Mouse (Mus musculus): ENCODE results near the gene Gse1. TPM values are rescaled to one million over a fixed set of nuclear protein-coding genes. Genes with fewer than 3 reads are reported as not detected.

The Gse1 gene
- polyA plus RNA-seq, 1 experiment: 27.5 TPM

DNA sequence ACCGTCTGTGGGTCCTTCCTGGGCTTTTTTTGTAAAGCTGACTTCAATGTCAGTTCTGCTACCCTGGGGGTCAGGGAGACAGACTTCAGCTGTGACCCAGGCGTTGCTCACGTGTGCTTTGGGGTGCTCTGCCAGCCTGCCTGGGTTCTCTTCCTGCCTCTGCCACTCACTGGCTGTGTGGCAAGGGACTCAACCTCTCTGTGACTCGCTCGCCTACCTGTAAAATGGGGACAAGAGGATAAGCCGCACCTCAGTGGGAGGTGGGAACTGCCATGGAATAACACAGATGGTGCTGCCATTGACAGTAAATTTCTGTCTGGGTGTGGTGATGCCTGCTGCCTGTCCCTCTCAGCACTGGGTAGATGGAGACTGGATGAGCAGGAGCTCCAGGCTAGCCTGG is 287.4 kb downstream of the Gse1 start:
- DNase-seq (ENCODE audit: low spot score): no peak

DNA sequence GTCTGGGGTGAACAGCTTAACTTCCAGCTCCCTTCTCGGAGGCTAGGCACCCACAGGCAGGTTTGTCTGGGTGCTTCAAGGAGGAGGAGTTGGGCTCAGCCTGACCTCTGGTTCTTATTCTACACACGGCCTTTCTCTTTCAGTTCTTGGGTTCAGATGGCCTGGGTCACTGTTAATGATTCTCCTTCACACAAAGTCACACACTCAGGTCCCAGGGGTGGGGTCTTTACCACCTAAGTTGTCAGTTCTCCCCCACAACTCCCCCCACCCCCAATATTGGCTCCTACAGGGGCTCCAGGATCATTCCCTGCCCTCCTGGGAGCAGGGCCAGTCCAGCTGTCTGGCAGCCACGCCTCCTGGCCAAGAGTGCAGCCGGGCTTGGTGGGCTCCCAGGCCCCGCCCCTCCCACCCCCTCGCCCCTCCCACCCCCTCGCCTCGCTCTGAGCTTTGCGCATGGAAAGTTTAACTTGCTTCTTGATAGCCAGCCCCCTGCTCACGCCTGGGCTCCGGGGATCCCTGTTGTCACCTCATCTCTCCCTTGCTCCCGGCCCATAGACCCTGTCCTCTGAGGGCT is 288.0 kb downstream of the Gse1 start:
- no peak for DNase-seq (ENCODE audit: low spot score)

DNA sequence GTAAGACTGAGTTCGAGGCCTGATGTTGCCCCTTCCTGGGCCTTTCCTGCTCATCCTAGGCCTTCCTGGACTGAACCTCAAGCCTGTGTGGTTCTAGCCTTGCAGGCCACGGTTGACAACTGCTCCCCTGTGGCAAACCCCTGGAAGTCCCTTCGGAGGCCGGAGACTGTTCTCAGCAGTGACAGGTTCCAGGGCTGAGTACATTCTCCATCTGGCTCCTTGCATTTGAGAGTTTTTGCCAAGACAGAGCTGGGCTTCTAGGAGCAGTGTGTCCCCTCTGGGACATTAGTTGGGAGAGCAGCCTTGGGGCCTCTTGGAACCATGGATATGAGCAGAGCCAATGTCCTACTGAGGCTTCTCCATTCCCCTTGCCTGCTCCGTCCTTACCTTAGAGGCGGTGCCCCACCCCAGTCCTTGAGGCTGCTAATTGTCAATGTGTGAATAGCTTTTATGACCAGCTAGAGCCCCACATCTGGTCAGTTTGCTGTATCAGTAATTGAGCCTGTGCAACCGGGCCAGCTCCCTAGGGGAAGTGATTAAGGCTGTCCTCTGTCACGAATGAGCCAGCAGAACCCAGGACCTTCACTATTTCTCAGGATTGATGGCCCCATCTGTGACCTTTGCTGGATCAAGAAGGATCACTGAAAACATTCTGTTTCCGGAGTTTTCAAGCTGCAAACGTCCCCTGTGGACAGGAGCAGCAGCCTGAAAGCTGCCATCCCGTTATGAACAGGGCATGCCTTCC is 289.6 kb downstream of the Gse1 start:
- DNase-seq (ENCODE audit: low spot score): no peak

DNA sequence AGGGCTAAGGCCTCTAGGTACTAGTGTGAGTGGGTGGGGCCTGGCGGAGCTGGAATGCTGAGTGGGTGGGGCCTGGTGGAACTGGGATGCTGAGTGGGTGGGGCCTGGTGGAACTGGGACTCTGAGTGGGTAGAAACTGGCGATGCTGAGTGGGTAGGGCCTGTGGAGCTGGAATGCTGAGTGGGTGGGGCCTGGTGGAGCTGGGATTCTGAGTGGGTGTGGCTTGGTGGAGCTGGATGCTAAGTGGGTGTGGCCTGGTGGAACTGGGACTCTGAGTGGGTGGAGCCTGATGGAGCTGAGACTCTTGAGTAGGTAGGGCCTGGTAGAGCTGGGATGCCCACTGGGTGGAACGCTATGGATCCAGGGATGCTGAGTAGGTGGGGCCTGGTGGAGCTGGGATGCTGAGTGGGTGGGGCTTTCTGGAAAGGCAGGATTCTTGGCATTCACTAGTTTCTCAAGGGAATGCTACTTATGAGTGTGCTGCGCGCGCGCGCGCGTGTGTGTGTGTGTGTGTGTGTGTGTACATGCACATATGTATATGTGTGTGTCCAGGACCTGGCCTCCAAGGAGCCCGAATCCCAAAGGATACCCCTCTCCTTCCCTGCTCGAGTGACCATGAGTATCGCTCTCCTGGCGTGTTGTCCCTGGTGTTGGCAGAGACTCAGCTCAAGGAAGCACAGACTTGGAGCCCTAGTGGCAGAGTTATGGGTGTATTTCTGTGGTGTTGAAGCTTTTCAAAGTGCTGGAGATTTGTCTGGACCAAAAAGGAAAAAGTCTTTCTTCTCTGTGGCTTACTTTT is 290.7 kb downstream of the Gse1 start:
- no peak for DNase-seq (ENCODE audit: low spot score)

DNA sequence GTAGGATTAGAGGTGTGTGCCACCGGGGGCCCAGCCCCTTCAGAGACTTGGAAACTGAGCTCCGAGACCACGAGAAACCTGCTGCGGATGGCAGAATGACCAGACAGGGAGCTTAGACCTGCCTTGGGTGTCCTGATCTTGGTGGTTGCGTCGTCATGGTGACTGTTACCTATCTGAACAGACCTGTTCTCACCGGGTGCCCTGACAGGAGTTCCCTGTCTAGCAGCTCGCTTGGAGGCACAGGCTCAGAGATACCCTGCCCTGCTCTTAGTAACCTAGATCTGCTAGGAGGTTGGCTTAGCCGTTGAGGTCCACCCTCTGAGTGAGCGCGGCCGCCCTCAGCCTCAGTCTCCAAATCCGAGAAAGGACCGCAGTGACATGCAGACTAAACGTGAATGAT is 292.0 kb downstream of the Gse1 start:
- no peak for DNase-seq (ENCODE audit: low spot score)

DNA sequence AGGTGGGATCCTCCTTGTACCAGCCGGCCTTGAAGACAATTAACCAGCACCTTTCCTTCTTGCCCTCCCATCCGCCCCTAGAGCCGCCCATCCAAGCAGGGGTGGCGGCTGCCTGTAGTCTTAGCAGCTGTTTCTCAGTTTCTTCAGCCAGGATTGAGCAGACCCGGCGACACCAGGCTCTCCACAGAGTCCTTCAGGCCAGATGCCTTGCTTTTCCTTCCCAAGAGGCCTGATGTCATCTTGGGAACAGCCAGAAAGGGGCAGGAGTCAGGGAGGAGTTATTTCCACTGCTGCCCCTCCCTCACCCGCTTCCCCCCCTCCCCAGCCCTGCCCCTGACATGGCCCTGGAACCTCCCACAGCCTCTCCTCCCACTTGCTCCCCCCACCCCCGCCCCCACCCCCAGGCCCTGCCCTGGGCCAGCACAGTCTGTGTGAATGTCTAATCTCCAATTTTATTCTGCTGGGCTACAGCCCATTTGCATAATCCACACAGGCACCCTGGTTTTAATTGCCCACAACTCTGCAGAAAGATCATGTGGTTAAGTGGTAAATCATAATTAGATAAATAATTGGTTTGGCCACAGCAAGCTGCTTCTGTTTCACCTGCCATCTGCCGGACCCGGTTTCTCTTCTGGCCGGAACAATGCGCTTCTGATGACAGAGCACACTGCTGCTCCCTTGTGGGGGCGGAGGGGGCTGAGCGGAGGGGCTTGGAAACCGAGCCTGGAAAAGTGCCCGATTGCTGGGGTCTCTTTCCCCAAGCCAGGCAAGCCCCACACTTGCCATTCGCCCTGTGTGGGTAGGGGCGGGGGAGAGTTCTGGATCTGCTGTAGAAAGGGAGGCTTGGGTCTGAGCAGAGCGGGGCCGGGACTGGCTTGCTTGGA is 292.7 kb downstream of the Gse1 start:
- no peak for DNase-seq (ENCODE audit: low spot score)

DNA sequence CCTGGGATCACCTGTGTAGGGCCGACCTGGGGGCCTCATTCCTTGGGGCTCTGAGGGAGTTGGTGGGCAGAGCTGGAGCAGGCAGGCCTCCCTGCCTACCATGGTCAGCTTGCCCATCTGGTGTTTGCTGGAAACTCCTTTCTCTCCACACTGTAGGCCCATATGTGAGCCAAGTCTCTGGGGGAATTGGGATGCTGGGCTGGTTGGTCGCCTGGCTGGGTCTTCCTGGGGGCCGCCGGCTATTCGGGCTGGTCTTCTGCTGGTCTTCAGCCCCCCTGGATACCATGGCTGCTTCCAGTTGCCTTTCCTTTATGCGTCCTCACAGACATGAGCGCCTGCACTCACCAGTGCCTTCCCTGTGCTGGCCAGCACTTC is 293.3 kb downstream of the Gse1 start:
- no peak for DNase-seq (ENCODE audit: low spot score)

DNA sequence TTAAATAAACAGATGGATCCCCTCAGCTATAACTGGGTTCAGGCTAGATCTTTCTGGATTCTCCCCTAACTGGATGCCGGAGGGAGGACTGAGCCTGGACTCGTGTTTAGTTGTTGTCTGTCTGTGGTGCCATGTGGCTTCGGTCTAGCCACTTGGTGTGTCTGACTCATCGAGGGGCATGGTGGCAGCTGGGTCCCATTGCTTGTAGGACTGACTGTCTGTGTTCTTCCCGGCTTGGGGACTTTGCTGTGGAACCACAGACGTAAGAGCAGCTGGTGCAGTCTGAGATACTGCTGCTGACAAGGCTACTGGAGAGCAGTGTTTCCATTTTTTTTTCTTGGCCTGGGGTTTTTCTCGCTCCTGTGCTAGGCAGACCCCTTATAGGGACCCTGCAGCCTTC is 295.4 kb downstream of the Gse1 start:
- DNase-seq (ENCODE audit: low spot score): no peak

DNA sequence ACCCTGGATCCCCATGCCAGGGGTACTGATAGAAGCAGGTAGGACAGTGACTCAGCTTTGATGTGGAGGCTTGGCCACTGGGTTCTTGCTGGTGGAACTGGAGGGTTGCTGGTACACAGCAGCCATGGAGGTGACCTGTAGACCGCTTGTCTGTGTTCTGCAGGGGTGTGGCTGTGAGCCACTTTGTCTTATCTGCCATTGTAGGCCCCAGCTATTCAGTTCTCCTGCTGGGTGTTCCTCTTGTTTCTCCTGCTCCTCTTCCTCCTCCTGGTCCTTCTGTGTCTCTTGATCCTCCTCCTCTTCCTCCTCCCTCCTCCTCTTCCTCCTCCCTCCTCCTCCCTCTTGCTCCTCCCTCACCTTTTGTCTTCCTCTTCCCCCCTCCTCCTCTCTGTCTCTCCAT is 296.9 kb downstream of the Gse1 start:
- DNase-seq (ENCODE audit: low spot score): no peak

DNA sequence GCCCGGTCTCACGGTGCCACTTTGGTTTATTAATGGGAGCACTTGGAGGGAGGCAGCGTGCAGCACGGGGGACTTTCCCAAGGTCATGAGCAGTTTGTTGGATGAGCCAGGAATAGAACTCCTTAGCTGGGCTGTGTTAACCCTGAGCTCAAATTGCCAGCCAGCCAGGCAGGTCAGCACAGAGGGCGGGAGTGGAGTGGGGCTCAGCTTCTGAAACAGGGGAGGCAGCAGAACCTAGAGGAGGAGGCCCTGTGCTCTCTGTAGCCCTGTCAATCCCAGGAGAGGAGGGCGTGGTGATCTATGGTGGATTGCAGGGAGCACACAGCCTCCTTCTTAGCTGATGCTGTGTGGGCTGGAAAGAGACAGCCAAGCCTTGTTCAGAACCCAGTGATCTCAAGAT is 297.6 kb downstream of the Gse1 start:
- DNase-seq (ENCODE audit: low spot score): no peak

DNA sequence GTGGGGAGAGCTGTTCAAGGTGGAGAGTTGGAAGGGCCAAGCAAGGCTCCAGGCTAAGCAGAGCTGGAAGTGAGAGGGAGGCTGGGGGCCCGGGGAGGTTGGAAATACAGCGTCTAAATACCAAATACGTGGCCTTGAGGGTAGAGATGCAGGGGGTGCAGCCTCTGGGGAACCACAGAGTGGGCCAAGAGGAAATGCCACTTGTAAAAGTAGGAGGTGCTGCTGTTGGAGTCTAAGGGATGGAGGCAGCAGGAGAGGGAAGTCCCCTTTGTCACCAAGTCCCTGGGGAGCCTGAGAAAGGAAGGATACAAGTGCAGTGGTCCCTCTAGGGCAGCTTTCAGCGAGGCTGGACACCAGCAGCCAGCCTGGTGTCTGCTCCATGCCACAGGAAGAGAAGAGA is 298.3 kb downstream of the Gse1 start:
- DNase-seq (ENCODE audit: low spot score): no peak

DNA sequence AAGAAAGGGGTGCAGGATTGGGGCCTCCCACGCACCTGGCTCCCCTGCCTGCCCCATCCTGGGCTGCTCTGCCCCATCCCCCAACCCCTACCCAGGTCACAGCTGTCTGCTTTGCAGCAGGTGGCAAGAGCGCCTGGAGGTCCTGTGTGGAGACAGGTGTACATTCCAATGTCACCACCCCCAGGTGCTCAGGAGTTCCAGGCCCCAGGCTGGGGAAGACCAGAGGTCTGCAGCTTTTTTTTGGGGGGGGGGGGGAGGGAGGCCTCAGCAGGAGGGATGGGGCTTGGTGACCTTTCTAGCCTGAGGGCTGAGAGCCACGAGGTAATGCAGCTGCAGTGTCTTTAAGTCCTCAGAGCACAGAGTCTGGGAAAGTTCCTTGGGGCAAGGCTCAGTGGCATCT is 300.1 kb downstream of the Gse1 start:
- DNase-seq (ENCODE audit: low spot score): no peak

DNA sequence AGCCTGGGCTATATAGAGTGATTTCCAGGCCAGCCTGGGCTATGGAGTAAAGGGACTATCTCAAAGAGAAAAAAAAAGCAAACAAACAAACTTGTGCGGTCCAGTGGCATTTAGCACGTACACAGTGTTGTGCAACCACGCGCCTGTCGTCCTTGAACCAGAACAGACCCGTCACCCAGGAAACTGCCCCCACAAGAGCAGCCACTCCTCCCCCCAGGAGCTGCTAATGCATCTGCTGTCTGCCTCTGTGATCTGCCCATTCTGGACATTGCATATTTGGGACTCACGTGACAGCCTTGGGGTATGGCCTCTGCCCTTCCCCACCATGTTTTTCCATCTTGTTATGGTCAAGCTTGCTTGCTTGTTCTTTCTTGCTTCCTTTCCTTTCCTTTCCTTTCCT is 301.0 kb downstream of the Gse1 start:
- DNase-seq (ENCODE audit: low spot score): no peak

DNA sequence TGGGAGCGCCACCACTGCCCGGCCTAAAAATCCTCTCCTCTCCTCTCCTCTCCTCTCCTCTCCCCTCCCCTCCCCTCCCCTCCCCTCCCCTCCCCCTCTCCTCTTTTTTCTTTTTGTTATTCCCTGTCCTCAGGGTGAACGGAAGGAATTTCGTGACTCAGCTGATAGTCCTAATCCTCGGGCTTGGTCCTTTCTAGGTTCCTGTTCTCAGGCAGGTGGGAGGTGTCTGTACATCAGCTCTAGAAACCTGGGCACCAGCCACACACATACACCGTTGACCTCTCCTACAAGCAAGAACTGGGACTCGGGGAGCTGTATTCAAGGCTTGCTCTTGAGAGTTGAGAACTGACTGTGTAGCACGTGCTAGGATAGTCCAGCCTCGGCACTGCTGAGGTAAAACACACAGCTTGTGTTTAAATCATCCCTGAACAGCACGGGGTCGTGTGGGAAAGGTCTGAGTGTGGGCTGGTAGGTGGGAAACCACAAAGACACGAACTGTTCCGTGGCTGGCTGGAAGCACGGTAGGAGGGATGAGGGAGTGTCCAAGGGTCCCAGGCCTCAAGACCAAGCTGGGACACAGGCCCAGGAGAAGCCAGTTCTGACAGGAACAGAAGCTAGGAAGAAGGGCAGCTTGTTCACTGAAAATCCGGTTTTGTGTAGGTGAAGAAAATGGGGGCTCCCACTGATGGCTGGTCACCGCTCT is 302.8 kb downstream of the Gse1 start:
- no peak for DNase-seq (ENCODE audit: low spot score)

DNA sequence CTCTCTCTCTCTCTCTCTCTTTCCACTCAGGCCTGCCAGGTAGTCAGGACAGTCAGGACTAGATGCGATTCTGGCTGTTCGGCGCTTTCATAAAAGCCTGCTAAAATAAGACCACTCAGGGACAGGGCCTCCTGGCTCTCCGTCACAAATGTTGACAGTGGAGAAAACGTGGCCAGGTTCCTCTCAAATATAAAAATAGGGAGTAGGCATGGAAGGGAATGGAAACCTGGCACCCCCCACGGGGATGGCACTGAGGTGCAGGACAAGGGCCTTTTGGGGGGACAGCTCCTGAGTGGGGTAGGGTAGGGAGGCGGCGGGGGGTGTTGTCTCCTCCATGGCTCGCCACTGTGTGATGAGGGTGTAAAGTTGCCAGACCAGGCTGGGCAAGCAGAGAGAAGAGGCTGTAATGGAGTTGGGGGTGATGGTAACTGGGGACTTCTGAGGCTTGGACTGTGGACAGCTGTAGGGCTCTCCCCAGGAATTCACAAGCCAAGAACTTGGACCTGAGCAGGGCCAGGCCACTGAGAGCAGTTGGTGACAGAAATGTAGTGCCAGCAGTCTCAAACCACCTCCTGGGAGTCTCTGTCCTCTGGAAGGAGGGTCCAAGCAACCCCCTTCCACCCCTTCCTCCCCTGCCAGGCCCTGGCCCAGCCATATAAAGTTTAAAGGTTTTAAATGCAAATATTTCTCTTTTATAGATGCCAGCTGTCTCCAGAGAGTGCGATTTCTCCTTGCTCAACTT is 303.7 kb downstream of the Gse1 start:
- no peak for DNase-seq (ENCODE audit: low spot score)

DNA sequence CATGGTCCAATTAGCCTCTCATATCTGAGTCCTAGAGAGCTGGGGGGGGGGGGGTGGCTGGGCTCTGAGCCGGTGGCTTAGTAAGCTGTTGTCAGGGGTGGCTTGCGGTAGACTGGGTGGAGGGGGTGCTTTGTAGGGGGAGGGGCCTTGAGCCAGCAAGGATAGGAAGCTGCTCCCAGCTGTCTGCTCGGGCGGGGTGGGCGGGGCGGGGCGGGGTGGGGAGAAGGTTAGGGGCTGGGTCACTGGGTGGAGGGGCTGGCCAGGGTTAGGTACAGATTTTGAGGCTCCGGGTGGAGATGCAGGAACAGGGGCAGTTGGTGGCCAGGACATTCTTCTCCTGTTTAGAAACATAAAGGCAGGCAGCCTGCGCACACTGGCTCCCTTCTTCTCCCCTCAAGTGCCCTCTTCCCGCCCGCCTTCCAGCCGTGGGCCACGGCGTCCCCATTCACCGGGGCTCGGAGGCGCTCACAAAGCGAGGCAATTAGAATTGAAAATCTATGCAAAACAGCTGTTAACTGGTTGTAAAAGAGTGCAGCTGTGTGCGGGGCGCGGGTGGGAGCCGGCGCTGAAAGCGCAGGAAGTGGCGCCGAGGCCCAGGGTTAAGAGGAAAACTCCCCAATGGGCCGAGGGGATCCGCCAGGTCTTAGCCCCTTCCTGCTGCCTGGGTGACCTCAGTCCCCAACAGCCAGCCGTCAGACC is 304.4 kb downstream of the Gse1 start:
- DNase-seq (ENCODE audit: low spot score): no peak

DNA sequence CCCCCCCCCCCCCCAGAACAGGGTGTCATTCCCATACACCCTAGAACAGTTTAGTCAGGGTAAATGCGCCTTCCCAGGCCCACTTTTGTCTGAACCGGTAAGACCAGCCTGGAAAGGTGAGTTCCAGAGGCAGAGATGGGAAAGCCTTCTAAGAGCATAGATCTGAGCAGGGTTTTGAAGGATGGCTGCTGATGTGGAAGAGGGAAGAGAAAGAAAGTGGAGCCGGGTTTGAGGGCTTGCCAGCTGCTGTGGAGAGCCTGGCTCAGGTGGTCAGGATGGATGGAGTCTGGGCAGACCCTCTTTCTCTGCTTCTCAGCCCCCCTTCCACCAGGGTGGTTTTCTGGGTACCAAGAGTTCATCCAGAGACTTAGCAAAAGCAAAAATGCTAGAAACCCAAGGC is 305.1 kb downstream of the Gse1 start:
- DNase-seq (ENCODE audit: low spot score): no peak

DNA sequence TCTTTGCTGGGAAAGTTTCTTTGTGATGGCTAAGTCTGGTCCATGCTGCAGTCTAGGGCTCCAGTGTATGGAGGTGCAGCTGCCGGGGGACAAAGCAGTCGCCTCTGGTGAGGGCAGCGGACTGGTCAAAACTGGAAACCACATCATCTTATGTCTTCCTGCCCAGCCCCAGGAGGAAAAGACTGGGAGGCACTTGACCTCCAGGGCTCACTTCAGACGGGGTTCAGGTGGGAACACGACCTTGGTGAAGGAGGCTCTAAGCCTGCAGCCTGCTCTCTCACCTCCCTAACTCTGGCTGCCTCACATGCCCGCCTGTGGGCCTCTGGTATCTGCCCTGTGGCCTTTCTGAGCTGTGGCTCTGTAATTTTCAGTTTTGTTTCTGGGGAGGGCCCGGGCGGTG is 305.8 kb downstream of the Gse1 start:
- DNase-seq (ENCODE audit: low spot score): no peak

DNA sequence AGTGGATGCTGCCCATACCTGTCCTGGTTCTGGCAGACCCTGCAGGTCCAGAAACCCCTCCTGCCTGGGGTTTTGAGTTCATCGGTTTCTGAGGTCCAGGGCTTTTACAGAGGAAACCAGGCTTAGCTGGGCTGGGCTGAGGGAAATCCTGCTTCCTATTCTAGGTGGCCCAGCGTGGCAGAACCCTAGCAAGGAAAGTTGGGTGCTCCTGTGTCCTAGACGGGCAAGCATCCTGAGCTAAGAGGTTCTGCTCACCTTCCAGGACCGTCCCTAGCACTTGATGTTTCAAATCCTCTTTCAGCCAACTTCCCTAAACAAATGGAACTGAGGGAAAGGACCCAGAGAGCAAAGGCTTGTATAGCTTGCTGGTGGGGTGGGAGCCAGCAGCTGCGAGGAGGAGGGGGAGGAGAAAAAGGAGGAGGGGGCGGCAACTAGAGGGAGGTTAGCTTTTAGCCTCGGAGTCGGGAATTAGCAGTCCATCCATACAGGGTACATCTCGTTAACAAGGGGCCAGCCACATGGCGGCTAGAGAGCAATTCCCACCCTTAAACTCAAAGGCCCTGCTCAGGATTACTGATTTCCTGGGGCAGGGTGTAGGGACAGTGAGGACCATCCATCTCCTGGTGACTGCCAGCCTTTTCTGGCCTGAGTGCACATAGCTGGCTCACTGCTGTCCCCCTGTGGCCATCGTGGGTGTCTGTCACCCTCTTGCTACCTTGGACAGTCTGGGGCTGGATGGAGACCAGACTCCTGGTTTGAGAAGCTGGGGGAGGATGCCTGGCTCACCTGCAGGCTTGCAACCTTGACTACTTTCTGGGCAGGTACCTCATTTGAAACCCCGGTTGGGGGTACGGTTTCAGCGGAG is 306.5 kb downstream of the Gse1 start:
- peak; percentile 68 for DNase-seq (ENCODE audit: low spot score)

Measured in urinary bladder, adult 2 months (tissue).